Mouse (Mus musculus) Patski (cell line): ENCODE results near the gene Rab31. TPM values are rescaled to one million over a fixed set of nuclear protein-coding genes. Genes with fewer than 3 reads are reported as not detected.

Experiments used
- ATAC-seq: fragments of 100-300 bp; one replicate; pipeline ENCODE4 v1.8.0; 2021
- CTCF ChIA-PET: fragments of 350-600 bp; sonication (Branson Sonifier 250); formaldehyde crosslinking; loops from one replicate; lab custom pipeline; 2022; ENCODE audit warnings: inconsistent platforms; lab: Charles Lee
- POLR2A ChIA-PET: fragments of 350-600 bp; sonication (Branson Sonifier 250); formaldehyde crosslinking; loops from one replicate; lab custom pipeline; 2022; ENCODE audit warnings: antibody characterized with exemption, inconsistent platforms; lab: Charles Lee
- DNase-seq: peaks from one replicate; pipeline ENCODE4 v3.0.0-alpha.2; 2011; ENCODE audit warnings: low read depth, low spot score
- H3K27me3 ChIP-seq: fragments of 371-371 bp; one replicate; pipeline ENCODE4 v1.5.1; 2021
- CTCF ChIP-seq: fragments of 100-300 bp; IDR thresholded peaks from one replicate; pipeline ENCODE4 v1.5.1; 2021
- in situ Hi-C: fragments of 300-500 bp; cut with MboI; formaldehyde crosslinking; loops from 3 replicates; pipeline ENCODE4 v1.11.1; 2018; ENCODE audit warnings: low pct_unique_long_range_greater_than_20kb, mixed read lengths
- polyA plus RNA-seq: library from polyadenylated mRNA; unstranded; gene quantifications from one replicate; pipeline ENCODE4 v1.2.3, GENCODE M21; 2021

Rab31 gene
- polyA plus RNA-seq, 1 experiment from 2014 or later: 71.2 TPM

- ATAC-seq (no peak), DNase-seq (no peak)
- no peaks in the 10 kb centered on the region for H3K27me3 ChIP-seq
- ChIA-PET POLR2A (interaction anchor here (0.6 to 3.8 kb wide), 2 partner anchors 84 to 256 kb away, joined by 7 to 16 read pairs; no protein-coding TSS in a partner anchor), CTCF (no interaction called here)
- TF ChIP-seq CTCF: no peak
- in situ Hi-C loops: loop anchor here (25.0 kb wide), 1 partner anchor 498 kb away; the partner anchor contains the start of genes Ddx11, Ndufv2 and Washc1
Measured at GRCm38 (mm10) chr17:65614431-65614830, 158.1 kb downstream of the Rab31 start.

- DNase-seq (peak; percentile 84), ATAC-seq (peak; percentile 87)
- in situ Hi-C loops: loop anchor here (25.0 kb wide), 1 partner anchor 499 kb away; the partner anchor contains the start of genes Ddx11, Ndufv2 and Washc1
- TF ChIP-seq CTCF: no peak
- POLR2A ChIA-PET: interaction anchor here (0.8 to 3.8 kb wide), 6 partner anchors 13 to 170 kb away, joined by 3 to 16 read pairs (median 4); no protein-coding TSS in a partner anchor
- H3K27me3 ChIP-seq: no peaks in the 10 kb centered on the region
- CTCF ChIA-PET: no interaction called here
Measured at GRCm38 (mm10) chr17:65613463-65614412, 158.8 kb downstream of the Rab31 start, which contains the start of gene Vapa. Gene Vapa (minus strand): TSS chr17:65613555.

GRCm38 (mm10) chr17:65613142-65613462 lies 159.4 kb downstream of the Rab31 start:
- H3K27me3 ChIP-seq: no peaks in the 10 kb centered on the region
- POLR2A ChIA-PET: interaction anchor here (0.8 to 3.8 kb wide), 8 partner anchors 12 to 171 kb away, joined by 3 to 16 read pairs (median 4); no protein-coding TSS in a partner anchor
- ATAC-seq: no peak
- TF ChIP-seq CTCF: no peak
- CTCF ChIA-PET: no interaction called here
- in situ Hi-C loops: loop anchor here (25.0 kb wide), 1 partner anchor 499 kb away; the partner anchor contains the start of genes Ddx11, Ndufv2 and Washc1
- DNase-seq: no peak

- ChIA-PET CTCF (interaction anchor here (1.3 kb wide), 1 partner anchor 13 kb away, joined by 3 read pairs; no protein-coding TSS in a partner anchor), POLR2A (interaction anchor here (0.7 to 3.8 kb wide), 7 partner anchors 12 to 172 kb away, joined by 3 to 16 read pairs (median 4); no protein-coding TSS in a partner anchor)
- H3K27me3 ChIP-seq: no peaks in the 10 kb centered on the region
- in situ Hi-C loops: loop anchor here (25.0 kb wide), 1 partner anchor 500 kb away; the partner anchor contains the start of genes Ddx11, Ndufv2 and Washc1
- DNase-seq (no peak), ATAC-seq (peak; percentile 22)
- no peak for TF ChIP-seq CTCF
Measured at GRCm38 (mm10) chr17:65612391-65613141, 160.0 kb downstream of the Rab31 start.

GRCm38 (mm10) chr17:65611721-65612120 lies 160.8 kb downstream of the Rab31 start:
- DNase-seq: no peak
- no peak for TF ChIP-seq CTCF
- CTCF ChIA-PET: interaction anchor here (1.3 kb wide), 1 partner anchor 13 kb away, joined by 3 read pairs; no protein-coding TSS in a partner anchor
- in situ Hi-C loops: loop anchor here (25.0 kb wide), 1 partner anchor 501 kb away; the partner anchor contains the start of genes Ddx11, Ndufv2 and Washc1
- ATAC-seq: no peak
- H3K27me3 ChIP-seq: no peaks in the 10 kb centered on the region
- POLR2A ChIA-PET: interaction anchor here (0.7 to 3.8 kb wide), 3 partner anchors 14 to 125 kb away, joined by 4 to 16 read pairs (median 5); no protein-coding TSS in a partner anchor

GRCm38 (mm10) chr17:65608743-65609142 lies 163.8 kb downstream of the Rab31 start:
- ChIA-PET POLR2A (no interaction called here), CTCF (interaction anchor here (1.2 kb wide), 1 partner anchor 49 kb away, joined by 3 read pairs; no protein-coding TSS in a partner anchor)
- ATAC-seq: no peak
- no peaks in the 10 kb centered on the region for H3K27me3 ChIP-seq
- DNase-seq: no peak
- no peak for TF ChIP-seq CTCF
- in situ Hi-C loops: loop anchor here (5.0 to 25.0 kb wide), 2 partner anchors 164 to 504 kb away; partner anchors contain the start of genes Ddx11, Ndufv2, Rab31 and Washc1

- H3K27me3 ChIP-seq: no peaks in the 10 kb centered on the region
- ATAC-seq (no peak), DNase-seq (no peak)
- CTCF ChIA-PET: no interaction called here
- in situ Hi-C loops: loop anchor here (5.0 to 25.0 kb wide), 2 partner anchors 164 to 504 kb away; partner anchors contain the start of genes Ddx11, Ndufv2, Rab31 and Washc1
- POLR2A ChIA-PET: no interaction called here
- no peak for TF ChIP-seq CTCF
Measured at GRCm38 (mm10) chr17:65608312-65608687, 164.3 kb downstream of the Rab31 start.

- no peak for TF ChIP-seq CTCF
- no peaks in the 10 kb centered on the region for H3K27me3 ChIP-seq
- POLR2A ChIA-PET: no interaction called here
- DNase-seq: no peak
- CTCF ChIA-PET: no interaction called here
- in situ Hi-C loops: loop anchor here (5.0 to 25.0 kb wide), 2 partner anchors 165 to 505 kb away; partner anchors contain the start of genes Ddx11, Ndufv2, Rab31 and Washc1
- ATAC-seq: no peak
Measured at GRCm38 (mm10) chr17:65607574-65608311, 164.8 kb downstream of the Rab31 start.

- CTCF ChIA-PET: no interaction called here
- in situ Hi-C loops: loop anchor here (5.0 to 25.0 kb wide), 2 partner anchors 166 to 506 kb away; partner anchors contain the start of genes Ddx11, Ndufv2, Rab31 and Washc1
Measured at GRCm38 (mm10) chr17:65606014-65606413, 166.5 kb downstream of the Rab31 start.

More at GRCm38 (mm10) chr17:65606014-65606413, 166.5 kb downstream of the Rab31 start:
- no peak for TF ChIP-seq CTCF
- POLR2A ChIA-PET: no interaction called here
- H3K27me3 ChIP-seq: no peaks in the 10 kb centered on the region
- DNase-seq: no peak
- ATAC-seq: no peak
